Mouse (Mus musculus) liver, embryonic 14.5 days (tissue): ENCODE measurements at regions not wholly inside any gene's neighbourhood (a gene's known extent, or its start where the extent isn't known, plus 50 kb on each side); places are given as distances from the start of the nearest gene placed in this dataset.

ENCODE experiments used
- CTCF ChIP-seq: IDR thresholded peaks from 2 replicates; pipeline ENCODE4 v1.5.1; 2016; ENCODE audit warnings: antibody characterized with exemption, low read depth, control low read depth
- EP300 ChIP-seq: IDR thresholded peaks from 2 replicates; pipeline ENCODE4 v1.6.1; 2016; ENCODE audit warnings: antibody characterized with exemption, low read depth

- no peak for TF ChIP-seq CTCF
- no peak for TF ChIP-seq EP300
These were observed 101.4 kb upstream of the Bach2 start for GRCm38 (mm10) chr4:32137243-32137642.
